Mouse (Mus musculus): ENCODE data around the gene Gm49405.
"Not testable (repeated sequence)": the region's sequence is repeated elsewhere in the genome, so short reads cannot be mapped to it uniquely, and the experiment has no call there.

Gm49405 gene

DNA sequence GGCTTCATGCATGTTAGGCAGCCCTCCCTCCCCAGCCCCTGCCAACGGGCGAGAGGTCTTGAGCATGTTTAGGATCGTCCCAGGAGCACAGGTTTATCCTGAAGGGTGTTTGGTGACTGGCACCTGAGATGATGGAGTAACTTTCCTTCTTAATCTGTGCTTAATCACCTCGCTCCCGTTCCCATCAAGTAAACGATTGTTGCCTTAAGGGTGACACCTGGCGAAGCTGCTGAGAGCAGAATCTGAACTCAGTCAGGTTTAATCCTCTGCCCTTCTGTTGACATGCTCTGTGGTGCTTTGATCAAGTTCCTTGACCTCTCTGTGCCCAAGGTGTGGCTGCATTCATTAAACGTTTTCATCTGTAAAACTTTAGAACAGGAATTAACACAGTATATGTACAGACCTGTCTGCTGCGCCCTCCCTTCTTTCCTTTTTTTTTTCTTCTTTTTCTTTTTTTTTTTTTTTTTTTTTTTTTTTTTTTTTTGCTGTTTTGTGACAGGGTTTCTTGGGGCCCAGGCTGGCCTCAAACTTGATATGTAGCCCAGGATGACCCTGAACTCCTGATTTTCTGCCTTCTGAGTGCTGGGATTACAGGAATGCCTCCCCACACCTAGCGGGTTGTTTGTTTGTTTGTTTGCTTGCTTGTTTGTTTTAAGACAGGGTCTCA lies 17.6 kb downstream of the Gm49405 start:
- no peak for DNase-seq

DNA sequence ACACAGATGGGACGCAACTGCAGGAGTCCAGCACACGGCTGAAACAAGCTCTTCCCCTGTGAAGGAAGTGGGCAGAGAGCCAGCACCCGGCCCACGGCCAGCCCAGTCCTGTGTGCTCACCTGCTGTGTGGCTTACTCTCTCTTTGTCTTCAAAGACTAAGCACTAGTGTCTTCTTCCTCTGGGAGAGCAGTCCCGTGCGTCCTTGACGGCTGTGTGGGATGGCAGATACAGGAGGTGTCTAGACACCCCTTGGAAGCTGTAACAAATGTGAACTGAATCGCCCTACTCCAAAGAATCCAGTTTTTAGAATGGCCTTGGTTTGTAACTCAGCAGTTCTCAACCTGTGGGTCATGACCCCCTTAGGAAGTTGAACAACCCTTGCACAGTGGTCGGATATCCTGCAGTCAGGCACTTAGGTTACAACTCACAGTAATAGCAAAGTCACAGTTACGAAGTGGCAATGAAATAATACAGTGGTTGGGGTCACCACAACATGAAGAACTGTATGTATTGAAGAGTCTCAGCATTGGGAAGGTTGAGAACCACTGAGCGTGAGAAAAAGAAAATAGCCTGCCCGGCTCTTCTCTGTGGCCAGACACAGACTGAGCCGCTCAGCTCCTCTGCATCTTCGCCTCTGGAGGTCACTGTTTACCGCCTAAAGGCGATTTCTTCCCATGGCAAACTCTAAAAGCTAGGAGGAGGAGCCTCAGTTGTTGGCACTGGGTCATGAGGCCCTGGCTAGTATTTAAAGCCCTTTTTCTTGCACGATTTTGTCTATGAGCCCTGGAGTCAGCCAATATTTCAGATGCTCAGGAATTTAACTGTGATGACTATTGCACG lies 18.5 kb downstream of the Gm49405 start:
- DNase-seq = peak; percentile 88 to 90

DNA sequence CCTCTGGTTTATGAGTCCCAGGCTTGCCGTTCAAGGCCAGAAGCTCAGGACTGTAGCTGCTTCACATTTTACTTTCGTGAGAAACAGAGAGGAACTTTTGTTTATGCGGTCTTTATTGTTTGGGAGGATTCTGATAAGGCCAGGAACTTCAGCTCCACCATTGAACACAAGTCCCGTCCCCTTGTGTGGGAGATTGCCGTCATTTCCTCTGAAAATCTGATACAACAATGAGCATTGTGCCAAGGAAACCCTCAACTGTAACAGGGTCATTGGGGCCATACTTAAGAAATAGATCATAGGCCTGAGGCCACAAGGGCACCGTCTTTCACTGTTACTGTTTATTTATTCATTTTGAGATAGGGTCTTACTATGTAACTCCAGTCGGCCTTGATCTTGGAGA lies 22.8 kb downstream of the Gm49405 start:
- no peak for DNase-seq

DNA sequence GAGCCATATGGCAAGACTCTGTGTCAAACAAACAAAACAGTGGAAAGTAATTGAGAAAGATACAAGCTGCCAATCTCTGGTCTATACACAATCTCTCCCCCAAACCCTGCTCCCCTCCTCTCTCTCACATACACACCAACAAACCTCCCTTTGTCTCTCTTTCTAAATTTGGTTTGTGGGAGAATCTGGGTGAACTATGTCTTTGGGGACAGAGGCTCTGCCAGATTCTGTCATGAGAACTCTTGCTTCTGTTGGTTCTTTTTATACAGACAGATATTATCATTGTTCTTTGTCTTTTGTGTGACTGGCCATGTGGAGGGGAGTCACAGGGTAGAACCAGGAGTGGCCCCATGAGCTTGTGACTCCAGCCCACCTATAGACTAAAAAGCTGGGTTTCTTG lies 27.1 kb downstream of the Gm49405 start:
- no peak for DNase-seq

DNA sequence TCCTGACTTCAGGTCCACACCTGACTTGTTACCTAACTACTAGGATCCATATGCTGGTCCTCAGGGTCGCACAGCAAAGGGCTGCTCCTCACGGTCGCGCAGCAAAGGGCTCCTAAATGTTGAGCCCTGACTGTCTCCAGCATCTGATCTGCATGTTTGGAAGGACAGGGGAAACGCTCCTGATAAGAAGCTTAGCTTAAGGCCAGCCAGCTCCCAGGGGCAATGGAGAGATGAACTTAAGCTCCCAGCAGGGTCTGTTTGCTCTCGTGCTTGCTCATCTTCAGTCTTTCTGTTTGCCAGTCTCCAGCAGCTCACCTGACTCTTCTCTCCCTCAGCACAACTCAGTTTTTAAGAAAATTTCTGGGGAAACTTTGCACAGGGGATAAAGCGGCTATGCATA lies 32.2 kb downstream of the Gm49405 start:
- DNase-seq = no peak

DNA sequence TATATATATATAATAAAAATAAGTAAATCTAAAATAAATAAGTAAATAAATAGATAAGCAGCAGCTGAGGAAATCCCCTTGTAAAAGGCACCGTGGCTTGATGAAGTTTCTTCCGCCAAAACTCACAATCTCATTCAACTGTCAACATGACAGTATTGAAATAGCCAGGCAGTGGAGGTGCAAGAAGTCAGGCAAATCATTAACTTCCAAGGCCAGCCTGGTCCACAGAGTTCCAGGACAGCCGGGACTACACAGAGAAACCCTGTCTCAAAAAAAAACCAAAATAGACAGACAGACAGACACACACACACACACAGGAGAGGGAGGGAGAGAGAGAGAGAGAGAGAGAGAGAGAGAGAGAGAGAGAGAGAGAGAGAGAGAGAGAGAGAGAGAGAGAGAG lies 32.9 kb downstream of the Gm49405 start:
- DNase-seq = no peak

DNA sequence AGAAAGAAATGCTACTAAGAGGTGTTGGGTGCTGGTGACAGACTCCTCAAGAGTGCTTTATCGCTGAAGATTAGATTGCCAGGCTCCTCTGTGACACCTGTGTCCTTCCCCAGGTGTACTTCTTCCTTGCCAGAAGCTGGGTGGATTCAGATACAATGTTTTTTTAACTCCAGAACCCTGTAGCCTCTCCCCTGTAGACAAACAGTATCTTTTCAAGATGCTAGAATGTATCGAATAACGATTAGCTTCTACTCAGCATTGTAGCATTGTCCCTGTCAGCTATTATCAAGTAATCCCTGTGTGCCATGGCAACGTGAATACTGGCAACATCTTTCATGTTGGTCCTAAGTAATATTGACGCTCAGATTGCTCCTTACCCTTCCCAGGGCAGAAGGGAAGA lies 33.3 kb downstream of the Gm49405 start:
- no peak for DNase-seq

DNA sequence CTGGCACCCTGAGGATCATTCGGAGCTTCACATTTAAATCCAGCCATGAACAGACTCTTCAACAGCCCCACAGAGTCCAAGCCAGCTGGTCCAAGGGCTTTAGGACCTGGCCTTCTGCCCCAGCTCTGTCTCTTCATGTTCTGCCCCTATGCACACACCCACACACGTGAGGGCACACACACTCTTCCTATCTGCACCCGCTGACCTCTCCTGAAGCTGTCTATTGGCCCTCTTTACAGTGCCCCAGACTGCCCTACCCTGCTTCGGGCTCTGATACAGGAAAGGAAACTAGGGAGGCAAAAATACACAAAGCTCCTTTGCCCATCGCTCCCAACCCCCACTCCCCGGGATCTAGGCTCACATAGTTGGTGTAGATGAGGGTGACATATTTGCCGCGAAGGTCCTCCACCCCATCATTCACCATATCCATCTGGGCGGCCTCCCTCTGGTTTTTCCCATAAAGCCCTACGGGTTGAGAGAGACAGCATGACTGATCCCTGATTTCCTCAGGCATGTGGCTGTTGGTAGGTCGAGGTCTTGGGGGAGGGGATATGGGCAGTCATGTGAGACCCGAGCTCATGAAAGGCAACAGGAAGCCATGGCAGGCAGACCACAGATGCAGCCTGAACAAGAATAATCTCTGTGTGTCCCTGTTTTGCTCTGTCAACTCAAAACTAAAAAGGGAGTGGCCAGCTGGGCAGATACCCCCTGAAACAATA lies 36.1 kb downstream of the Gm49405 start:
- DNase-seq = no peak

DNA sequence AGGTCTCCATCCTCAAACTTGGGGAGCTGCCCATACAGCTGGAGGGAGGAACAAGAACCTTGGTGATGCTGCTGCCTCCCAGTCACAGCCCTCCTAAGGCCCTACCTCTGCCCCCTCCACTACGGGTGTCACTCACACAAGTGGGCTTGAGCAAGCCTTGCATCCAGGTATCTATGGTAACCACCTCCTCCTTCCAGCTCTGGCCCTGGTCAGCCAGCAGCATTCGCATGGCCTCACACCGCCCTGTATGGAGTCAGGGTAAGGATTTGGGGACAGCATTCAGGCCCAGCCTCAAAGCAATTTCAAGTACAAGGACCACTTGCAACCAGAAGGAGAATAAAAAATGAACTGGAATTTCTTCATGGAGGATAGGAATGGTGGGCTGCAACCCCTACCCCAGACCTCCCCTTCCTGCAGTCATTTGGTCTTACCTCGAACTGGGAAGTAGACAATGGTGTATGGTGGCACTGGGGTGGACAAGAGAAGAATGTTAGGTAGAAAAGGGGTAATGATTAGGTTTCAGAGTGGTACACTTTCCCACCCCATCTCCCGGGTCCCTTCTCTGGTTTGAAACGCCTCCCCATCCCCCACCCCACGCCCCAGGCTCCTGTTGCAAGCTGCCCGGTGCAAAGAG lies 36.8 kb downstream of the Gm49405 start:
- not testable (repeated sequence) for DNase-seq

DNA sequence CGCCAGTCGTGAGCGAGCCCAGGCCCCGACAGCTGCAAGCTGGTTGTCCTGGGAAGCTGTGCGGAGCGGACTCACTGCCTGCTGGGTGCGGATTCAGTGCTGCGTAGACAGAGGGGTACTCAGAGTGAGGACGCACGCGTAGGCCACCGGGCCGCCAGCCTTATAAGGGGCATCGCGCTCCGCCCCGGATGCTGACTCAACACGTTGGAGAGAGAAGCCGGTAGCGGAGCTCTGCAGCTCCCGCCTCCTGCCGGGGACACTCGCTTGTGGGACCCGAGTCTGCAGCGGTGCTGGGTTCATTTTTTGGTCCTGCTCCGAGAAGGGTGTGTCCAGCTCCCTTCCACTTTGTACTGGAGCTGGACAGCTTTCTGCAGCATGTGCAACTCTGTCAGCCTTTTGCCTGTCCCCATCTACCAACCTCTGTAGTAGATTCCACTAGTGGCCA lies 37.4 kb downstream of the Gm49405 start, which contains the start of gene Gstp1:
Gstp1 (minus strand) TSS at position 198 of the 445 bp plus-strand sequence.
- DNase-seq = peak; percentile 78

DNA sequence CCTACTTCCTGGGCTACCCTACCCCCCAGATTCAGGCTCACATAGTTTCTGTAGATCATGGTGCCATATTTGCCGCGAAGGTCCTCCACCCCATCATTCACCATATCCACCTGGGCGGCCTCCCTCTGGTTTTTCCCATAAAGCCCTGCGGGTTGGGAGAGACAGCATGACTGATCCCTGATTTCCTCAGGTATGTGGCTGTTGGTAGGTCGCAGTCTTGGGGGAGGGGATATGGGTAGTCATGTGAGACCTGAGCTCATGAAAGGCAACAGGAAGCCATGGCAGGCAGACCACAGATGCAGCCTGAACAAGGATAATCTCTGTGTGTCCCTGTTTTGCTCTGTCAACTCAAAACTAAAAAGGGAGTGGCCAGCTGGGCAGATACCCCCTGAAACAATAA lies 40.5 kb downstream of the Gm49405 start:
- not testable (repeated sequence) for DNase-seq

DNA sequence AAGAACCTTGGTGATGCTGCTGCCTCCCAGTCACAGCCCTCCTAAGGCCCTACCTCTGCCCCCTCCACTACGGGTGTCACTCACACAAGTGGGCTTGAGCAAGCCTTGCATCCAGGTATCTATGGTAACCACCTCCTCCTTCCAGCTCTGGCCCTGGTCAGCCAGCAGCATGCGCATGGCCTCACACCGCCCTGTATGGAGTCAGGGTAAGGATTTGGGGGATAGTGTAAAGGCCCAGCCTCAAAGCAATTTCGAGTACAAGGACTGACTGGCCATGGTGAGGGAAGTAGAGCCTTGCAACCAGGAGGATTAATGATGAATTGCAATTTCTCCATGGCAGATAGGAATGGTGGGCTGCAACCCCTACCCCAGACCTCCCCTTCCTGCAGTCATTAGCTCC lies 41.1 kb downstream of the Gm49405 start:
- not testable (repeated sequence) for DNase-seq

DNA sequence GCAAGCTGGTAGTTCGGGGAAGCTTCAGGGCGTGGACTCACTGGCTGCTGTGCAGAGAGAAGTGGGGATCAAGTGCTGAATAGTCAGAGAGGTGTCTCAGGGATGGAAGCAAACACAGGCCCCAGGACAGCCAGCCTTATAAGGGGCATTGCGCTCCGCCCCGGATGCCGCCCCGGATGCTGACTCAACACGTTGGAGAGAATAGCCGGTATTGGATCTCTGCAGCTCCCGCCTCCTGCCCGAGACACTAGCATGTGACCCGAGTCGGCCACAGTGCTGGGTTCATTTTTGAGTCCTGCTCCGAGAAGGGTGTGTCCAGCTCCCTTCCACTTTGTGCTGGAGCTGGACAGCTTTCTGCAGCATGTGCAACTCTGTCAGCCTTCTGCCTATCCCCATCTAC lies 41.7 kb downstream of the Gm49405 start:
- no peak for DNase-seq

DNA sequence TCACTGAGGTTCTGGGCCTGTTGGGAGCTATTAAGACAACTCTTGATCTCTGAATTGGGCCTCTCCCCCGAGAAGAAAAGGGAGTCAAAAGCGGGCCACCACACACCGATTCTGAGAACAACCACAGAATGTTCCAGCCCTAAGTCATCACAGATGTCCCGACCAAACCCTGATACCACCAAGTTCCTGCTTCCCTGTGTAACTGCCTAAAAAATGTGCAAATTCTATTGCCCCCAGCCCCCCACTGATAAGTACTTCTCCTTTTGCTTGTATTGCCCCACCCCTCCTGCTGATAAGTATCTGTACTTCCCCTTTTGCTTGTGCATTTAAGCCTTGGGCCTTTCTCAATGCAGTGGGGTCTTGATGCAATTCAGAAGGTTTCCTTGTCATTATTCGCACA lies 43.7 kb downstream of the Gm49405 start:
- not testable (repeated sequence) for DNase-seq

DNA sequence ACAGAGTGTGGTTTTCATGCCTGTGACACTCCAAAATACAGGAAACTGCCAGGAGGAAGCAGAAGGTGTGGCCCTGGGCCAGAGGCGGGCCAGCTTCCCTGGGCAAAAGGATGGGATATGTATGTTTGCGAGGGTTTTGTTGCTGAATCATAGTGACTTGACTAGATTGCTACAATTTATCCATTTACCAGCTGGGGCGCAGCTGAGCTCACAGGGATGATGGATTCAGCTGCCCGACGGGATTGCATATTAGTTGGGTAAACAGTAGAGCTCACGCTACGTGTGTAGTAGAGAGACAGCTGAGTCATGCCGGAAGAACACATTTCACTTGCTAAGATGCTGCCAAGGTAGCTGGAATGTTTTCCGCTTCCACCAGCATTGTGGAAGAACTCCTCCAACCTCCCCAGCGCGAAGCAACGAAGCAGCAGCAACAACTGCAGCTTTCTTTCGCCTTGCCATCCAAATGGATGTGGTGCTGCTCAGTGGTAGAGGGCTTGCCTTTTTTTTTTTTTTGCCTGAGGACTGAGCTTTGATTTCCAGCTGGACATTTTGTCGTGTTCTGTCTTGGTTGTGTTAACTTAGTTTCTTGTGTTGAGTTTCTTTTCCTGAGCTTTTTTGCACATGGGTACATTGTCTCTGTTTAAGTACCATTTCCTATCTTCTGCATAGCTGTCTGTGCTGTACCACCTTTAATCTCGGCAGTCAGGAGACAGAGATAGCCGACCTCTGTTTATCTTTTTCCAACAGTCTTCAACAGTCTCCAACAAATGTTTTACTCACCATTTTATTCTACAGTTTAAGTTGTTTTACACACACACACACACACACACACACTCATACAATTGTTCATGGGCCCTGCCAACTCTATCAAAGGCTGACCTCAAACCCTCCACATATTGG lies 45.8 kb downstream of the Gm49405 start, which contains the start of gene Gstp2:
Gstp2 (minus strand) TSS at position 58 of the 900 bp plus-strand sequence.
- peak; percentile 82 to 88 for DNase-seq

DNA sequence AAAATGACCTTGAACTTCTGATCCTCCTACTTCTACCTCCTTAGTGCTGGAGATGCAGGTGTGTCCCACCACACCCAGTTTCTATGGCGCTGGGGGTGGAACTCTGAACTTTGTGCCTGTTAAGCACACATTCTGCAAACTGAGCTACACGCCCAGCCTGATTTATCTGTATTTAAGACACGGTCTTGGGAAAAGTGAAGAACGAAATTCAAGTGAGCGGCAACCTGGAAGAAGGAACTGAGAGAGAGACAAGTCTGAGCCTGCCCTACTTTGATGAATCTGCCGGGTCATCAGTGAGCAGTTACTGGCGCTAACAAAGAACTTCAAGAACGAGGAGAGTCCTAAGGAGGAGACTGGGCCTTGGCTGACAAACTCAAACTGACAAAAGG lies 46.4 kb downstream of the Gm49405 start:
- no peak for DNase-seq

DNA sequence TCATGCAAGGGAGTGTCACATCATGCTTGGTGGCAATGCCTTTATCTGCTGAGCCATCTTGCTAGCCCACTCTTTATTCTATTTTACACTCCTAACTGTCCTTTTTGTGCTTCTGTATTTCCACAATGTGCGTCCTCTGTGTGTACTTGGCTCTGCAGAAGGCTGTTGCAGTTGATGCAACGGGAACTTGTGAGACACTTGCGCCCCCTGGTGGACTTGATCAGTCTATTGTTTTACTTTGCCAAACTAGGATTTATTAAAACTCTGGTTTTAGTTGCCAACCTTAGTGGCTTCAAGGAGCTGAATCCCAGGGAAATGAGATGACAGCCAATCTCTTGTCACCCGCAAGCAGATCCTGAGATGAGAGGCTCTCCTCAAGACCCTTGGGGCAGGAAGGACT lies 47.4 kb downstream of the Gm49405 start:
- peak; percentile 89 to 95 for DNase-seq

DNA sequence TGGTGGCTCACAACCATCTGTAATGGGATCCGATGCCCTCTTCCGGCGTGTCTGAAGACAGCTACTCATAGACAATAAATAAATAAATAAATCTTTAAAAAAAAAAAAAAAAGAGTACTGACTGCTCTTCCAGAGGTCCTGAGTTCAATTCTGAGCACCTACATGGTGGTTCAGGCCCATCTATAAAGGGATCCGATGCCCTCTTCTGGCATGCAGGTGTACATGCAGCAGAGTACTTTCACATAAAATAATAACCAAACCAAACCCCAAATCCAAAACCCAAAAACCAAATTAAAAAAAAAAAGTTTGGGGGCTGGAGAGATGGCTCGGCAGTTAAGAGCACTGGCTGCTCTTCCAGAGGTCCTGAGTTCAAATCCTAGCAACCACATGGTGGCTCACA lies 48.6 kb downstream of the Gm49405 start:
- DNase-seq = not testable (repeated sequence)

DNA sequence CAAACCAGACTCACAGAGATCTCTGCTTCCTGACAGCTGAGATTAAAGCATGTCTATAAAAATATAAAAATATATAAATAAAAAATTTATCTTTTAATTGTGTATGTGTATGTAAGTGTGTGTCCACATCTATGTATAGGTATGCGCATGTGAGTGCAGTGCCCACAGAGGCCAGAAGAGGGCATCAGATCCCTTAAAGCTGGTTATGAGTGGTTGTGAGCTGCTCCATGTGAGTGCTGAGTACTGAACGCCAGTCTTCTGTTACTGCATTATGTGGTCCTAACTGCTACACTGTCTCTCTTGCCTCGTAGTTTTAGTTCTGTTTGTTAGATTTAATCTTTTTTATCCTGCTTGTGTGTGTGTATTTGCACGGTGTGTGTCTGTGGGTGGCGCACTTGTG lies 50.6 kb downstream of the Gm49405 start:
- DNase-seq = peak in 1 of 2 experiments; percentile 44

DNA sequence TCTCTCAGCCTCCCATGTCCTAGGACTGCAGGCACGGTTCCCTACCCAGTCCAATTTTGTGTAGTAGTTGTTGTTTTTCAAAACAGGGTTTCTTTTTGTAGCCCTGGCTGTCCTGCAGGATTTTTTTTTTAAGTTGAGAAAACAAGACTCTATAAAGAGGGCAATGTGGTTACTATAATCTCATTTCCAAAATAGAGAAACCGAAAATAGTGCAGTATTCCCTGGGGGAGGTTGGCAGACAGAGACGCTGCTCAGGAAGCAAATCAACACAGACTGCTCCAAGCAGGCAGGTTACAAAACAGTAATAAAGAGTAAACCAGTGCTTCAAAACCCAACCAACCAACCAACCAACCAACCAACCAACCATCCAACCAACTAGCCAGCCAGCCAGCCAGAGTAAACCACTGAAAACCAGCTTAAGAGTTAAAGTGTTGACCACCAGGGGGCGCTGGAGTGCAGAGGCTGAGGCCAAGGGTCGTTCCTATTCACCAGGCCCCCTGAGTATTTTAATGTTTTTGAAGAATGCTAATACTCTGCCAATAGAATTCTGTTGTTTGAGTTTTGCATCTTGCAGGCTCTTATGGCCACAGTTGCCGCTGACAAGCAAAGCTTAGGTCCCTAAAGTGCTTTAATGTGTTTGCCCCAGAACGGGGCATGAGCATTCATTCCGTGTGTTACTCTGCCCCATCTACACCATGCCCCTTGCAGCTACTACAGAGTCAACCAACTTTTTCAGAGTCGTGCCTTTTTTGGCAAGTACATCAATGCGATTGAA lies 51.5 kb downstream of the Gm49405 start:
- DNase-seq = peak; percentile 84 to 90

DNA sequence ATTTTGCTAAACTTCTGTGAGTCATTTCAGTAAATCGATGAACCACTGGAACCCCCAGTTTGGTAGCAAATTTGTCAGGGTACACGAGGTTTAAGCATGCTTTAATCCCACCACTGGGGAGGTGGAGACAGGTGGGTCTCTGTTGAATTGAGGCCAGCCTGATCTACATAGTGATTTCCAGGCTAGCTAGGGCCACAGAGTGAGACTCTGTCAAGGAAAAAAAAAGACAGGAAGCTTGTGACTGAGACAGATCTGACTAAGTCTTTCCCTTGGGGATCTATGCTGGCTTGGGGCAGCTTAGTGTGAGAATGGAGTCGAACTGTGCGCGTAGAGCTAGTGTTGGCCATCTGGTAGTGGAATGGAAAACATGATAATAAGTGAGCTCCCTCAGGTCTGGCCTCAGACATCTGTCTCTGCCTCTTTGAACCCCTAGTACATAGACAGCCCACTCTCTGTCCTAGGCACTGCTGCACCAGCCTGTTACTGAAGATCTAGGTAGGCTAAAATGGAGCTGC lies 52.1 kb downstream of the Gm49405 start:
- no peak for DNase-seq
